Mouse (Mus musculus): ENCODE measurements around the gene Gm45713.
"Not testable (repeated sequence)": the region's sequence is repeated elsewhere in the genome, so short reads cannot be mapped to it uniquely, and the experiment has no call there.

Gene Gm45713

GRCm38 (mm10) chr7:45162551-45162950 lies 26.5 kb upstream of the Gm45713 start:
- no peak for DNase-seq

GRCm38 (mm10) chr7:45161612-45162473 lies 25.8 kb upstream of the Gm45713 start:
- peak; percentile 95 for DNase-seq

- DNase-seq: no peak
Observed at GRCm38 (mm10) chr7:45160866-45161265, 24.8 kb upstream of the Gm45713 start.

GRCm38 (mm10) chr7:45160316-45160800 lies 24.3 kb upstream of the Gm45713 start:
- no peak for DNase-seq

GRCm38 (mm10) chr7:45158991-45159390 lies 23.0 kb upstream of the Gm45713 start:
- DNase-seq: no peak

GRCm38 (mm10) chr7:45157459-45157858 lies 21.4 kb upstream of the Gm45713 start:
- no peak for DNase-seq

GRCm38 (mm10) chr7:45156206-45156605 lies 20.2 kb upstream of the Gm45713 start:
- no peak for DNase-seq

- DNase-seq: no peak
Observed at GRCm38 (mm10) chr7:45155590-45155989, 19.6 kb upstream of the Gm45713 start.

GRCm38 (mm10) chr7:45154993-45155514 lies 19.0 kb upstream of the Gm45713 start:
- DNase-seq: peak; percentile 61

- peak; percentile 98 for DNase-seq
Observed at GRCm38 (mm10) chr7:45154096-45154992, 18.3 kb upstream of the Gm45713 start, which contains the start of the genes Pih1d1 and Aldh16a1. Pih1d1 (plus strand) TSS chr7:45154303. Aldh16a1 (minus strand) TSS chr7:45154584.

- DNase-seq: no peak
Observed at GRCm38 (mm10) chr7:45153586-45153985, 17.6 kb upstream of the Gm45713 start.

- not testable (repeated sequence) for DNase-seq
Observed at GRCm38 (mm10) chr7:45153052-45153451, 17.0 kb upstream of the Gm45713 start.

GRCm38 (mm10) chr7:45151303-45151702 lies 15.3 kb upstream of the Gm45713 start:
- no peak for DNase-seq

GRCm38 (mm10) chr7:45150321-45150720 lies 14.3 kb upstream of the Gm45713 start:
- DNase-seq: no peak

- no peak for DNase-seq
Observed at GRCm38 (mm10) chr7:45149545-45149944, 13.5 kb upstream of the Gm45713 start.

- no peak for DNase-seq
Observed at GRCm38 (mm10) chr7:45148534-45149098, 12.6 kb upstream of the Gm45713 start.

- no peak for DNase-seq
Observed at GRCm38 (mm10) chr7:45147899-45148298, 11.9 kb upstream of the Gm45713 start.

GRCm38 (mm10) chr7:45147267-45147666 lies 11.2 kb upstream of the Gm45713 start:
- DNase-seq: no peak

- DNase-seq: no peak
Observed at GRCm38 (mm10) chr7:45145460-45145859, 9.4 kb upstream of the Gm45713 start.

GRCm38 (mm10) chr7:45144368-45145174 lies 8.5 kb upstream of the Gm45713 start:
- DNase-seq: no peak

GRCm38 (mm10) chr7:45141914-45142313 lies 5.9 kb upstream of the Gm45713 start:
- no peak for DNase-seq

- DNase-seq: peak; percentile 70
Observed at GRCm38 (mm10) chr7:45141319-45141718, 5.3 kb upstream of the Gm45713 start.
